Mouse (Mus musculus): ENCODE data around the gene Mrm3.

DNA sequence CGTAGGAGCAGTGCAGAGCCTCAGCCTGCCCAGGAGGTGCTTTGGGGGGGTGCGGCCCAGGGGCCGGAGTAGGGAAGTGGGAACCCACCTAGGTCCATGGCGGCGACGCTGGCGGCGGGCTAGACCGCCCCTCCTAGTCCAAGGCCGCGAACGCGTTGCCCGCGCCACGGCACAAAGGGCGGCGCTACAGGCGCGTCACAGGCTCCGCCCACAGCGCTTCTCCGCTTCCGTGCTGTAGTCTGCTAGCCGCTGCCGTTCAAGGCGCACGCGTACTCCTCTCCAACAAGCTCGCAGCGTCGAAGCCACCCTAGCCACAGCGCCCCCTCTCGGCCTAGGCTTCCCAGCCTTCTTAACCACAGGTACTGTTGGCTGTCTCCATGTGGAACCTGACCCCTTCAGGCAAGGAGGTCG is 26.1 kb upstream of the Mrm3 start, which contains the start of the genes Dbil5 and Gemin4:
- peak; percentile 98 for TF ChIP-seq CTCF (IDR thresholded peaks at IDR 0.05; ENCODE audit: borderline replicate concordance, extremely low read depth, insufficient read depth, insufficient read length)
- peak; percentile 92 for TF ChIP-seq POLR2A (IDR thresholded peaks at IDR 0.05; ENCODE audit: borderline replicate concordance, extremely low read depth, insufficient read depth, insufficient read length, poor library complexity, severe bottlenecking)
